Mouse (Mus musculus) kidney, embryonic 16.5 days (tissue): ENCODE measurements around the gene Gm49366. TPM values are rescaled to one million over a fixed set of nuclear protein-coding genes. Genes with fewer than 3 reads are reported as not detected.
"Not testable (repeated sequence)": the region's sequence is repeated elsewhere in the genome, so short reads cannot be mapped to it uniquely, and the experiment has no call there.

ENCODE experiments used
- ATAC-seq: fragments of 200-750 bp; cut with Nextera tagmentation; 2 replicates; pipeline ENCODE4 v1.8.0; 2017; ENCODE audit warnings: moderate TSS enrichment; ENCODE audit not compliant: low FRiP score, low TSS enrichment
- H3K27ac ChIP-seq: fragments of 300-500 bp; sonication (generic); 2 replicates; pipeline ENCODE4 v1.5.1; 2014; ENCODE audit warnings: low read length
- H3K27me3 ChIP-seq: fragments of 300-500 bp; sonication (generic); 2 replicates; pipeline ENCODE4 v1.6.1; 2014; ENCODE audit warnings: low read length, control low read depth, mixed read lengths; ENCODE audit not compliant: insufficient read depth
- H3K36me3 ChIP-seq: fragments of 300-500 bp; sonication (generic); 2 replicates; pipeline ENCODE4 v1.6.1; 2014; ENCODE audit warnings: low read length, control low read depth, mixed read lengths; ENCODE audit not compliant: insufficient read depth
- H3K4me1 ChIP-seq: fragments of 300-500 bp; sonication (generic); 2 replicates; pipeline ENCODE4 v1.6.1; 2014; ENCODE audit warnings: low read length, control low read depth, mixed read lengths; ENCODE audit not compliant: insufficient read depth
- H3K4me2 ChIP-seq: fragments of 300-500 bp; sonication (generic); replicated peaks from 2 replicates; pipeline ENCODE4 v1.6.1; 2014; ENCODE audit warnings: low read depth, low read length
- H3K4me3 ChIP-seq: fragments of 300-500 bp; sonication (generic); 2 replicates; pipeline ENCODE4 v1.5.1; 2014; ENCODE audit warnings: mild to moderate bottlenecking, low read length
- H3K9ac ChIP-seq: fragments of 300-500 bp; sonication (generic); replicated peaks from 2 replicates; pipeline ENCODE4 v1.6.1; 2014; ENCODE audit warnings: low read length
- H3K9me3 ChIP-seq: fragments of 300-500 bp; sonication (generic); 2 replicates; pipeline ENCODE4 v1.6.1; 2016; ENCODE audit warnings: low read length, control low read depth
- WGBS: fragments of 180-500 bp; shearing (Covaris S2); extraction: QIAGEN DNeasy Blood & Tissue Kit; methylation state at CpG from one replicate; pipeline ENCODE4 v1.1.7; 2014; 5-methylcytosine and 5-hydroxymethylcytosine counted together
- polyA plus RNA-seq: library from polyadenylated mRNA; unstranded; fragments of >200 nt; fragmentation: Nextera tagmentation; extraction: Ambion mirVana; gene quantifications from 2 replicates; pipeline ENCODE4 v1.2.1, GENCODE M21; 2015

The Gm49366 gene
- polyA plus RNA-seq, 1 experiment from 2014 or later, result not detected

GRCm38 (mm10) chr12:84009171-84009965 lies 29.4 kb upstream of the Gm49366 start, which contains the start of gene Acot1:
Gene Acot1, plus strand, starts transcription at chr12:84009490.
- Histone ChIP-seq H3K4me3 (peak within 1 kb of the TSS; percentile 52), H3K4me1 (peaks cover 28% of the 10 kb centered on the region), H3K27ac (peak within 1 kb of the TSS; percentile 68), H3K9ac (peak within 1 kb of the TSS; percentile 68), H3K4me2 (peak within 1 kb of the TSS; percentile 56)
- peak; percentile 97 for ATAC-seq
- 2% methylated on average over 50 of the region's 70 CpGs for WGBS
- not testable (repeated sequence) for H3K9me3 ChIP-seq, H3K27me3 ChIP-seq, H3K36me3 ChIP-seq

GRCm38 (mm10) chr12:84010201-84010600 lies 28.5 kb upstream of the Gm49366 start:
- no peaks in the 10 kb centered on the region for H3K27me3 ChIP-seq
- 0 out of 2 replicates have a peak overlapping the region, but pooled peaks have one; percentile 34 for H3K27ac ChIP-seq
- ATAC-seq, result no peak
- 61% methylated on average over 3 of the region's 3 CpGs for WGBS
- peaks cover 4% of the 10 kb centered on the region; the same call in 1 of the 2 replicates for H3K36me3 ChIP-seq
- no peaks in the 10 kb centered on the region for H3K9me3 ChIP-seq
- H3K4me3 ChIP-seq, result peak overlapping the region; percentile 52
- H3K4me2 ChIP-seq, result peak overlapping the region; percentile 56
- H3K4me1 ChIP-seq, result peaks cover 28% of the 10 kb centered on the region
- peak overlapping the region; percentile 68 for H3K9ac ChIP-seq

GRCm38 (mm10) chr12:84011251-84012040 lies 27.3 kb upstream of the Gm49366 start:
- no peaks in the 10 kb centered on the region for H3K27me3 ChIP-seq
- peak overlapping the region; percentile 67 for H3K27ac ChIP-seq
- peaks cover 9% of the 10 kb centered on the region; the same call in 1 of the 2 replicates for H3K36me3 ChIP-seq
- 0 out of 2 replicates have a peak overlapping the region, but pooled peaks have one; percentile 23 for H3K9ac ChIP-seq
- peak overlapping the region; percentile 56 for H3K4me2 ChIP-seq
- H3K9me3 ChIP-seq, result no peaks in the 10 kb centered on the region
- H3K4me3 ChIP-seq, result peak overlapping the region; percentile 19
- 28% methylated on average over 12 of the region's 12 CpGs for WGBS
- ATAC-seq, result peak; percentile 81
- peaks cover 28% of the 10 kb centered on the region for H3K4me1 ChIP-seq

GRCm38 (mm10) chr12:84013130-84013529 lies 25.6 kb upstream of the Gm49366 start:
- H3K4me2 ChIP-seq, result no peak overlapping the region
- 74% methylated on average over 6 of the region's 6 CpGs for WGBS
- no peak for ATAC-seq

GRCm38 (mm10) chr12:84013701-84014100 lies 25.0 kb upstream of the Gm49366 start:
- no peak overlapping the region for H3K27ac ChIP-seq
- H3K9me3 ChIP-seq, result no peaks in the 10 kb centered on the region
- H3K27me3 ChIP-seq, result no peaks in the 10 kb centered on the region
- WGBS, result 92% methylated on average over 7 of the region's 7 CpGs
- peaks cover 24% of the 10 kb centered on the region for H3K4me1 ChIP-seq
- H3K36me3 ChIP-seq, result peaks cover 13% of the 10 kb centered on the region; the same call in 1 of the 2 replicates
- no peak overlapping the region for H3K4me3 ChIP-seq
- H3K9ac ChIP-seq, result no peak overlapping the region
- ATAC-seq, result no peak
- no peak overlapping the region for H3K4me2 ChIP-seq

More at GRCm38 (mm10) chr12:84013130-84013529, 25.6 kb upstream of the Gm49366 start:
- Histone ChIP-seq H3K27me3 (no peaks in the 10 kb centered on the region), H3K27ac (no peak overlapping the region), H3K4me1 (peaks cover 28% of the 10 kb centered on the region), H3K9ac (no peak overlapping the region), H3K36me3 (peaks cover 13% of the 10 kb centered on the region; the same call in 1 of the 2 replicates), H3K9me3 (no peaks in the 10 kb centered on the region), H3K4me3 (no peak overlapping the region)

- ATAC-seq, result peak; percentile 85
- 17% methylated on average over 7 of the region's 7 CpGs for WGBS
- not testable (repeated sequence) for H3K4me1 ChIP-seq, H3K27me3 ChIP-seq, H3K27ac ChIP-seq, H3K4me3 ChIP-seq, H3K9ac ChIP-seq, H3K4me2 ChIP-seq, H3K36me3 ChIP-seq, H3K9me3 ChIP-seq
These were observed 18.2 kb upstream of the Gm49366 start for GRCm38 (mm10) chr12:84020528-84020927.

GRCm38 (mm10) chr12:84022266-84022665 lies 16.5 kb upstream of the Gm49366 start:
- not testable (repeated sequence) for H3K9ac ChIP-seq, H3K4me2 ChIP-seq, H3K27me3 ChIP-seq, H3K4me1 ChIP-seq, H3K36me3 ChIP-seq, ATAC-seq, H3K27ac ChIP-seq, H3K4me3 ChIP-seq, H3K9me3 ChIP-seq
- WGBS, result 93% methylated on average over 4 of the region's 4 CpGs

GRCm38 (mm10) chr12:84023052-84023745 lies 15.5 kb upstream of the Gm49366 start:
- no peaks in the 10 kb centered on the region for H3K9me3 ChIP-seq
- 77% methylated on average over 9 of the region's 9 CpGs for WGBS
- no peaks in the 10 kb centered on the region for H3K4me1 ChIP-seq
- no peaks in the 10 kb centered on the region for H3K27me3 ChIP-seq
- no peak overlapping the region for H3K27ac ChIP-seq
- no peak overlapping the region for H3K9ac ChIP-seq
- no peak for ATAC-seq
- H3K4me2 ChIP-seq, result no peak overlapping the region
- no peaks in the 10 kb centered on the region for H3K36me3 ChIP-seq
- H3K4me3 ChIP-seq, result no peak overlapping the region

GRCm38 (mm10) chr12:84025888-84026287 lies 12.8 kb upstream of the Gm49366 start:
- WGBS, result 76% methylated on average over 7 of the region's 7 CpGs
- H3K4me2 ChIP-seq, result no peak overlapping the region
- H3K9me3 ChIP-seq, result no peaks in the 10 kb centered on the region
- H3K4me1 ChIP-seq, result no peaks in the 10 kb centered on the region
- no peak overlapping the region for H3K9ac ChIP-seq
- ATAC-seq, result no peak
- H3K4me3 ChIP-seq, result no peak overlapping the region
- H3K36me3 ChIP-seq, result no peaks in the 10 kb centered on the region
- H3K27ac ChIP-seq, result no peak overlapping the region
- no peaks in the 10 kb centered on the region for H3K27me3 ChIP-seq
